Mouse (Mus musculus): ENCODE data around the gene Slc2a6. TPM values are rescaled to one million over a fixed set of nuclear protein-coding genes. Genes with fewer than 3 reads are reported as not detected.

The Slc2a6 gene
- polyA plus RNA-seq, 1 experiment from 2014 or later: 2.9 TPM

DNA sequence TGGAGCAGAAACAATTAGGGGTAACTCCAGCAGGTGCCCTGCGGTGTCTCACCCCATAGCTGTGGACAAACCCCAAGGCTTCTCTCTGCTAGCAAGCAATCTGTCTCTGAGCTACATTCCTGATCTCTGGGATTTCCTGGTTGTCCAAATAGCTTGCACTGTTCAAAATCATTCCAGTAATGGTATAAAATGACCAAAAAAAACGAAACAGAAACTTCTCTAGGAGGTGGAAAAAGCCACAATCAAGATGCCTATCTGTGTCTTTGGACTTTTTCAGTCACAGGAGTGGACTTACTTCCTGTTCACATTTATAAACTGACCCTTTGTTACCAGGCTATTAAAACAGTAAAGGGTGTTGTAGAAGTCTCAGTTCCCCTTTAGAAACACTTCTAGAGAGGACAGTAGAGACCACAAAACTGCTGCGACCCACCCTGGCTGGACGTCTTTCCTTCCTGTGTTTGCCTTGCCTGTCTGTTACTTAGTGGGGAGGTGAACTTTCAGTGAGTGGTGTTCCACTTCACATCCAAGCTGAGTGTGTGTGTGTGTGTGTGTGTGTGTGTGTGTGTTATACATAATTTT, 728 bp upstream of the Slc2a6 start:
- peaks cover 26% of the 10 kb centered on the region for H3K27me3 ChIP-seq
- H3K4me3 ChIP-seq: no peak overlapping the region
- ATAC-seq (ENCODE audit: low FRiP score, low read depth): no peak
- no peaks in the 10 kb centered on the region for H3K9me3 ChIP-seq
- H3K4me2 ChIP-seq (replicated peaks): peak overlapping the region; percentile 61
- WGBS: 78% methylated on average over 4 of the region's 4 CpGs
- H3K36me3 ChIP-seq: no peaks in the 10 kb centered on the region
- H3K4me1 ChIP-seq: 0 out of 2 replicates have a peak, but pooled peaks cover 10% of the 10 kb centered on the region
- no peak overlapping the region for H3K27ac ChIP-seq (replicated peaks)
- peak overlapping the region; percentile 49 for H3K9ac ChIP-seq (replicated peaks)

DNA sequence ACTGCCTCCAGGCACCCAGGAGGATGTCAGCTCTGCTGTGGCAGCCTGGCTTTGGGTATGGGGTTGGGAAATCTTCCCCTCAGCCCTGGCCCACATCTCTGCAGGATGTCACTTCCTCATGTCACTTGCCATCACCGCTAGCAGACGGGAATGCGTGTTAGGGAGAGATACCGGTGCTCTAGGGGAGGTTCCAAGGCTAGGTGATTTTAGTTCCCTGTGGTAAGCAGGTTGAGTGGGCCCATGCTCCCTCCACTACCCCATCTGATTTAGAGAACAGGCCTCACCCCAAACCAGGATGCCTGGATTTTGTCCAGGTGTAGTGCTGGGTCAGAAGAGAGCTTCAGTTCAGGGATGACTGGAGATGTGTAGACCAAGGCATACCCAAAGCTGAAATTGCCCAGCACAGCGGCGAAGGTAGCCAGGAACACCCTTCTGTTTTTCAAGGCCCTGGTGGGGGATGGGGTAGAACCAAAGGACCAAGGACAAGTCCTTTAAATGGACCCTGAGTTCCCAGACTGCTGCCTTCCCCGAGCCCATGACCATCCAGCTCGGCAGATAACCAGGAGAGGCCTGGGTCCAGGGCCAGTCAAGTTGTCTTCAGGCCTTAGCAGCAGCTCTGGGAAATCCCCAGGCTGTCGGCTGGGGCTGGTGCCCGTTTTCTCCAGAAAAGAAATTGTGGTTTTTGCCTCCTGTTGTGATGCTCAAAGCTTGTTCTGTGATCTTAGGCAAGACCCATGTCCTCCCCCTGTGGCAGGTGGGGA, 761 bp downstream of the Slc2a6 start:
- no peak overlapping the region for H3K9ac ChIP-seq (replicated peaks)
- peak overlapping the region; percentile 39 for H3K4me3 ChIP-seq
- H3K27ac ChIP-seq (replicated peaks): no peak overlapping the region
- no peaks in the 10 kb centered on the region for H3K36me3 ChIP-seq
- WGBS: 70% methylated on average over 10 of the region's 10 CpGs
- 0 out of 2 replicates have a peak, but pooled peaks cover 10% of the 10 kb centered on the region for H3K4me1 ChIP-seq
- no peaks in the 10 kb centered on the region for H3K9me3 ChIP-seq
- no peak for ATAC-seq (ENCODE audit: low FRiP score, low read depth)
- peak overlapping the region; percentile 61 for H3K4me2 ChIP-seq (replicated peaks)
- H3K27me3 ChIP-seq: peaks cover 26% of the 10 kb centered on the region

GRCm38 (mm10) chr2:27026332-27026731, 1.5 kb downstream of the Slc2a6 start:
- H3K27me3 ChIP-seq: peaks cover 26% of the 10 kb centered on the region
- WGBS: 91% methylated on average over 3 of the region's 3 CpGs

DNA sequence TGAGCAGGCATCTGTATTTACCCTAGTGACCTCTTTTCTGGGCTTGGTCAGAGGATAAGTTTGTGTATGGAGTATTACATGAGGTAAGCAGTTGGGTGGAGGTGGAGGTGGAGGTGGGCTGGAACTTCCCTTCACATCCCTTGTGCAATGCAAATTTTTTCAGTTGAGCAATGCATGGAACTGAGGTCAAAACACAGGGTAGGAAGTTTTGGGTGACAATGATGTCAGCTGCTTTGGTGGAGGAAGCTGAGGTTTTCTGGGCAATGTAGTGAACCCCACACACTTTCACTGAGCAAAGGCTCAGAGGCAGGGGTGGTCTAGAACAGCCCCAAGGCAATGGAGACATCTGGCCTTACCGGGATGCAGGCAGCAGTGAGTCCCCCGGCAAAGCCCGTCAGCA, 2.3 kb downstream of the Slc2a6 start:
- Histone ChIP-seq H3K4me2 (replicated peaks) (no peak overlapping the region), H3K4me1 (0 out of 2 replicates have a peak, but pooled peaks cover 10% of the 10 kb centered on the region), H3K36me3 (no peaks in the 10 kb centered on the region), H3K27ac (replicated peaks) (no peak overlapping the region), H3K27me3 (peaks cover 24% of the 10 kb centered on the region), H3K4me3 (no peak overlapping the region), H3K9me3 (no peaks in the 10 kb centered on the region), H3K9ac (replicated peaks) (no peak overlapping the region)
- 90% methylated on average over 3 of the region's 3 CpGs for WGBS
- no peak for ATAC-seq (ENCODE audit: low FRiP score, low read depth)

More at GRCm38 (mm10) chr2:27026332-27026731, 1.5 kb downstream of the Slc2a6 start:
- Histone ChIP-seq H3K4me3 (no peak overlapping the region), H3K9me3 (no peaks in the 10 kb centered on the region), H3K4me2 (replicated peaks) (no peak overlapping the region), H3K27ac (replicated peaks) (no peak overlapping the region), H3K9ac (replicated peaks) (no peak overlapping the region), H3K36me3 (no peaks in the 10 kb centered on the region), H3K4me1 (0 out of 2 replicates have a peak, but pooled peaks cover 10% of the 10 kb centered on the region)
- no peak for ATAC-seq (ENCODE audit: low FRiP score, low read depth)

GRCm38 (mm10) chr2:27024136-27024535, 3.7 kb downstream of the Slc2a6 start:
- H3K4me1 ChIP-seq: 0 out of 2 replicates have a peak, but pooled peaks cover 10% of the 10 kb centered on the region
- no peaks in the 10 kb centered on the region for H3K9me3 ChIP-seq
- no peak for ATAC-seq (ENCODE audit: low FRiP score, low read depth)
- 87% methylated on average over 14 of the region's 14 CpGs for WGBS
- no peak overlapping the region for H3K4me2 ChIP-seq (replicated peaks)
- no peak overlapping the region for H3K27ac ChIP-seq (replicated peaks)
- peaks cover 15% of the 10 kb centered on the region for H3K27me3 ChIP-seq
- H3K36me3 ChIP-seq: peaks cover 10% of the 10 kb centered on the region
- no peak overlapping the region for H3K9ac ChIP-seq (replicated peaks)
- H3K4me3 ChIP-seq: no peak overlapping the region

DNA sequence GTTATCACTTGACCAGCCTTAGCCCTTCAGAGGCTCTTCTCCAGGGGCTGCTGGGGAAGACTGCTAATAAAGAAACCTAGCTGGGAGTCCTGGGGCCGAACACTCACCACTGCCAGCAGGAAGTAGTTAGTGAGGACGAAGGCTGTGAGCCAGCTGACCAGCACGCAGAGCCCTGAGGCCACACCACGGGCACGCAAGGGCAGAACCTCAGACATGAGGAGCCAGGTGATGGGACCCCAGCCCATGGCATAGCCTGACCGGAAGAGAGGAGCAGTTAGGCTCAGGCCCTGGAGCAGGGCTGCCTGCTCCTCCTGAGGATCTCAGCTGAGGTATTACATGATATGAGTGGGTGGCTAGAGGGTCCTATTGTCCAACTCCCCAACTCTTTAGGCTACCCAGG, 5.2 kb downstream of the Slc2a6 start:
- ATAC-seq (ENCODE audit: low FRiP score, low read depth): no peak
- 89% methylated on average over 6 of the region's 6 CpGs for WGBS
- H3K27ac ChIP-seq (replicated peaks): no peak overlapping the region

DNA sequence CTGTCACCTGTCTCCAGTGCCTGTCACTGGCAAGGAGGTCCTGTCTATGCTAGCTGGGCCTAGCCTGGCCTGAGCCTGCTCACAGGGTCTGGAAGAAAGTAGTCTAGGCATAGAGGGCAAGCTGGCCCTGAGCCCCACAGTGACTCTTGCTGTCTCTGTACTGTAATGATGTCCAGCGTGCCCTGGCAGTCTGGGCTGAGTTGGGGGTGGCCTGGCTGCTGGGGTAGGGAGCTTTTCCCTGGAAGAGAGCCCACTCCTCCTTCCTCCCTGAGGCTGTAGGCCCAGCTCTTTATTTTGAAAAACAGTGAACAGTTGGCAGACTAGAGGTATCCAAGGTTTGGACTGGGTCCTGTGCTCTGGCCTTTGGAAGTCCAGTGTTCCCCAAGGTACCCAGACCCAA, 6.7 kb downstream of the Slc2a6 start:
- Histone ChIP-seq H3K4me1 (no peaks in the 10 kb centered on the region), H3K4me2 (replicated peaks) (no peak overlapping the region), H3K9ac (replicated peaks) (no peak overlapping the region), H3K27me3 (0 out of 2 replicates have a peak, but pooled peaks cover 4% of the 10 kb centered on the region), H3K4me3 (no peak overlapping the region), H3K36me3 (peaks cover 41% of the 10 kb centered on the region), H3K9me3 (no peaks in the 10 kb centered on the region), H3K27ac (replicated peaks) (no peak overlapping the region)
- WGBS: 67% methylated on average over 1 of the region's 1 CpGs
- ATAC-seq (ENCODE audit: low FRiP score, low read depth): no peak

More for the DNA sequence above, 5.2 kb downstream of the Slc2a6 start:
- Histone ChIP-seq H3K4me2 (replicated peaks) (no peak overlapping the region), H3K9me3 (no peaks in the 10 kb centered on the region), H3K4me3 (no peak overlapping the region), H3K27me3 (peaks cover 4% of the 10 kb centered on the region; the same call in 1 of the 2 replicates), H3K4me1 (0 out of 2 replicates have a peak, but pooled peaks cover 6% of the 10 kb centered on the region), H3K36me3 (peaks cover 25% of the 10 kb centered on the region), H3K9ac (replicated peaks) (no peak overlapping the region)

GRCm38 (mm10) chr2:27019530-27019929, 8.3 kb downstream of the Slc2a6 start:
- no peak for ATAC-seq (ENCODE audit: low FRiP score, low read depth)
- Histone ChIP-seq H3K4me1 (no peaks in the 10 kb centered on the region), H3K36me3 (peaks cover 56% of the 10 kb centered on the region), H3K9ac (replicated peaks) (no peak overlapping the region), H3K9me3 (no peaks in the 10 kb centered on the region), H3K27ac (replicated peaks) (no peak overlapping the region), H3K27me3 (no peaks in the 10 kb centered on the region), H3K4me3 (no peak overlapping the region), H3K4me2 (replicated peaks) (no peak overlapping the region)
- WGBS: 98% methylated on average over 2 of the region's 2 CpGs

- Histone ChIP-seq H3K36me3 (peaks cover 67% of the 10 kb centered on the region), H3K9ac (replicated peaks) (no peak overlapping the region), H3K4me3 (no peak overlapping the region), H3K27ac (replicated peaks) (no peak overlapping the region), H3K4me2 (replicated peaks) (no peak overlapping the region), H3K9me3 (no peaks in the 10 kb centered on the region), H3K27me3 (no peaks in the 10 kb centered on the region), H3K4me1 (no peaks in the 10 kb centered on the region)
- ATAC-seq (ENCODE audit: low FRiP score, low read depth): no peak
- 57% methylated on average over 5 of the region's 5 CpGs for WGBS
Measured at GRCm38 (mm10) chr2:27017802-27018201, 10.0 kb downstream of the Slc2a6 start.

DNA sequence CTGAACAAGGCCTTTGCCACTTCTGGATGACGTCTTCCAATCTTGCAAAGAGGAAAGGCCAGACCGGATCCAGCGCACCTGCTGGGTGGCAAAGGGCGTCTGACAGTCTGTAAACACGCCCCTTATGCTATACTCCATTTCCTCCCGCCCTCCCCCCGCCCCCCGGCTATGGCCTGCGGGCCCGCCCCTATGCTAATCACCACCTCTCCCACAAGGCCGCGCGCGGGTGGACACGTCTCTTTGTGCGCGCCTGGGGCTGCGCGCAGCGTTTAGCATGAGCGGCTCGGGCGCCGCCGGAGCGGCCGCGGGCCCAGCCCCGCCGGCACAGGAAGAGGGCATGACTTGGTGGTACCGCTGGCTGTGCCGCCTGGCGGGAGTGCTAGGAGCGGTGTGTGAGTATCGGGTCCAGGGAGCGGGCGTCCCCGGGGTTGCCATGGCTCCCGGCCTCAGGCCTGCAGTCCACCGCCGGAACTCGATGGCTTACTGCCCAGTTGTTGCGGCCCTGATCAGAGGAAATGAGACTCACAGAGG, 18.0 kb downstream of the Slc2a6 start, which contains the start of gene Cacfd1:
Cacfd1 (plus strand) TSS at position 213 of the 531 bp plus-strand sequence.
- Histone ChIP-seq H3K27ac (replicated peaks) (peak within 1 kb of the TSS; percentile 73), H3K4me1 (peaks cover 21% of the 10 kb centered on the region), H3K9me3 (no peaks in the 10 kb centered on the region), H3K4me3 (peak within 1 kb of the TSS; percentile 74), H3K36me3 (peaks cover 13% of the 10 kb centered on the region), H3K4me2 (replicated peaks) (peak within 1 kb of the TSS; percentile 93), H3K27me3 (no peaks in the 10 kb centered on the region), H3K9ac (replicated peaks) (peak within 1 kb of the TSS; percentile 86)
- under 1% methylated on average over 43 of the region's 43 CpGs for WGBS
- ATAC-seq (ENCODE audit: low FRiP score, low read depth): peak; percentile 96

- H3K4me2 ChIP-seq (replicated peaks): no peak overlapping the region
- no peak overlapping the region for H3K27ac ChIP-seq (replicated peaks)
- H3K9me3 ChIP-seq: no peaks in the 10 kb centered on the region
- no peaks in the 10 kb centered on the region for H3K36me3 ChIP-seq
- no peak overlapping the region for H3K4me3 ChIP-seq
- peaks cover 21% of the 10 kb centered on the region for H3K4me1 ChIP-seq
- 71% methylated on average over 7 of the region's 7 CpGs for WGBS
- H3K9ac ChIP-seq (replicated peaks): no peak overlapping the region
- no peaks in the 10 kb centered on the region for H3K27me3 ChIP-seq
- no peak for ATAC-seq (ENCODE audit: low FRiP score, low read depth)
Measured at GRCm38 (mm10) chr2:27007701-27008100, 20.1 kb downstream of the Slc2a6 start.

DNA sequence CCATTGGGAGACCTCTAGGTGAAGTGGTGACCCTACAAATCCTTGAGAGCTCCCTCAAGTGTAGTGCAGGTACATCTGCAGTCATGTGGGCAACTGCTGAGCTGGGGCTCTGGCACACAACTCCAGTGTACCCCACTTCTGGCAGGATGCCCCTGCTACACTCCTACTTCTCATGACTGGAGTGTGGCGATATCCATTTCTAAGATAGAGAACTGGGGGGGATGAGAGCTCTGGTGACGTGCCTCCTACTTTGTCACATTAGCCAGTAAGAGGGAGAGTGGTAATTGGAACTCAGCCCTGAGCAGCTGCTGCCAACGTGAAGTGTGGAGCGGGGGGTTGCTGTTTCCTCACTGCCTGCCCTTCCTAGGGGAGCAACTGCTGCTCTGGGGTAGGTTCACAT, 21.5 kb downstream of the Slc2a6 start:
- Histone ChIP-seq H3K4me2 (replicated peaks) (no peak overlapping the region), H3K27ac (replicated peaks) (no peak overlapping the region), H3K4me1 (peaks cover 16% of the 10 kb centered on the region), H3K9me3 (no peaks in the 10 kb centered on the region), H3K27me3 (no peaks in the 10 kb centered on the region), H3K9ac (replicated peaks) (no peak overlapping the region), H3K36me3 (no peaks in the 10 kb centered on the region), H3K4me3 (no peak overlapping the region)
- no peak for ATAC-seq (ENCODE audit: low FRiP score, low read depth)
- WGBS: 77% methylated on average over 4 of the region's 4 CpGs

Measured in midbrain, embryonic 12.5 days (tissue).